Mouse (Mus musculus): ENCODE data around the gene Glipr1l1.
"Not testable (repeated sequence)": the region's sequence is repeated elsewhere in the genome, so short reads cannot be mapped to it uniquely, and the experiment has no call there.

Gene Glipr1l1

GRCm38 (mm10) chr10:112059702-112060582 is at the start of gene Glipr1l1:
Gene Glipr1l1, plus strand, starts transcription at chr10:112060189.
- peak; percentile 48 for DNase-seq (ENCODE audit: low spot score)

GRCm38 (mm10) chr10:112023585-112023984 is 36.4 kb upstream of the Glipr1l1 start:
- DNase-seq (ENCODE audit: low spot score) = no peak

- not testable (repeated sequence) for DNase-seq (ENCODE audit: low spot score)
These were observed 31.3 kb upstream of the Glipr1l1 start for GRCm38 (mm10) chr10:112028689-112029088.

- DNase-seq (ENCODE audit: low spot score) = not testable (repeated sequence)
These were observed 16.5 kb upstream of the Glipr1l1 start for GRCm38 (mm10) chr10:112043523-112043922.

GRCm38 (mm10) chr10:112044283-112044682 is 15.7 kb upstream of the Glipr1l1 start:
- not testable (repeated sequence) for DNase-seq (ENCODE audit: low spot score)

GRCm38 (mm10) chr10:112051220-112051619 is 8.8 kb upstream of the Glipr1l1 start:
- DNase-seq (ENCODE audit: low spot score) = no peak

GRCm38 (mm10) chr10:112051956-112052355 is 8.0 kb upstream of the Glipr1l1 start:
- not testable (repeated sequence) for DNase-seq (ENCODE audit: low spot score)

- not testable (repeated sequence) for DNase-seq (ENCODE audit: low spot score)
These were observed 570 bp downstream of the Glipr1l1 start for GRCm38 (mm10) chr10:112060583-112060934.

- DNase-seq (ENCODE audit: low spot score) = no peak
These were observed 20.1 kb downstream of the Glipr1l1 start for GRCm38 (mm10) chr10:112080044-112080443.

GRCm38 (mm10) chr10:112083157-112083556 is 23.2 kb downstream of the Glipr1l1 start, which contains the start of gene Glipr1l2:
Gene Glipr1l2, plus strand, starts transcription at chr10:112083354.
- DNase-seq (ENCODE audit: low spot score) = no peak

GRCm38 (mm10) chr10:112105785-112106184 is 45.8 kb downstream of the Glipr1l1 start:
- not testable (repeated sequence) for DNase-seq (ENCODE audit: low spot score)

GRCm38 (mm10) chr10:112110401-112110800 is 50.4 kb downstream of the Glipr1l1 start:
- DNase-seq (ENCODE audit: low spot score) = no peak

- DNase-seq (ENCODE audit: low spot score) = not testable (repeated sequence)
These were observed 65.1 kb downstream of the Glipr1l1 start for GRCm38 (mm10) chr10:112125090-112125489.

- not testable (repeated sequence) for DNase-seq (ENCODE audit: low spot score)
These were observed 67.8 kb downstream of the Glipr1l1 start for GRCm38 (mm10) chr10:112127682-112128230.
